Mouse (Mus musculus): ENCODE measurements around the gene Iqschfp. TPM values are rescaled to one million over a fixed set of nuclear protein-coding genes. Genes with fewer than 3 reads are reported as not detected.

Iqschfp gene
- polyA plus RNA-seq, 1 experiment, result not detected

GRCm38 (mm10) chr3:68514717-68515116 lies 622.7 kb downstream of the Iqschfp start:
- H3K27me3 ChIP-seq (ENCODE audit: control insufficient read depth, insufficient read depth, insufficient read length), result no peaks in the 10 kb centered on the region
- H3K36me3 ChIP-seq (ENCODE audit: control insufficient read depth, insufficient read depth), result peaks cover 18% of the 10 kb centered on the region
- no peak overlapping the region for H3K4me3 ChIP-seq (ENCODE audit: insufficient read depth, poor library complexity, severe bottlenecking)

GRCm38 (mm10) chr3:68516393-68517081 lies 624.5 kb downstream of the Iqschfp start:
- Histone ChIP-seq H3K36me3 (ENCODE audit: control insufficient read depth, insufficient read depth) (peaks cover 18% of the 10 kb centered on the region), H3K79me3 (ENCODE audit: low read depth) (peaks cover 55% of the 10 kb centered on the region), H3ac (ENCODE audit: control insufficient read depth, insufficient read length, low read depth) (no peak overlapping the region), H3K4me3 (ENCODE audit: insufficient read depth, poor library complexity, severe bottlenecking) (no peak overlapping the region), H3K79me2 (ENCODE audit: control insufficient read depth, insufficient read depth) (peaks cover 70% of the 10 kb centered on the region), H3K27me3 (ENCODE audit: control insufficient read depth, insufficient read depth, insufficient read length) (no peaks in the 10 kb centered on the region)
- TF ChIP-seq CTCF (IDR thresholded peaks at IDR 0.05; ENCODE audit: control insufficient read depth, insufficient read depth, insufficient read length) (no peak), FOSL1 (IDR thresholded peaks at IDR 0.05; ENCODE audit: insufficient read depth, low read length, poor library complexity, severe bottlenecking) (no peak), CEBPB (IDR thresholded peaks at IDR 0.05; ENCODE audit: low read depth) (no peak), USF1 (IDR thresholded peaks at IDR 0.05; ENCODE audit: low read depth) (no peak), MYOD1 (IDR thresholded peaks at IDR 0.05; ENCODE audit: control insufficient read depth, insufficient read length, low read depth) (no peak)

More at GRCm38 (mm10) chr3:68514717-68515116, 622.7 kb downstream of the Iqschfp start:
- TF ChIP-seq MAX (IDR thresholded peaks at IDR 0.05) (no peak), CTCF (IDR thresholded peaks at IDR 0.05; ENCODE audit: control insufficient read depth, insufficient read depth, insufficient read length) (no peak), MYOG (IDR thresholded peaks at IDR 0.05; ENCODE audit: control insufficient read depth, extremely low read depth, insufficient read length) (no peak), FOSL1 (IDR thresholded peaks at IDR 0.05; ENCODE audit: insufficient read depth, low read length, poor library complexity, severe bottlenecking) (no peak), CEBPB (IDR thresholded peaks at IDR 0.05; ENCODE audit: low read depth) (no peak), USF1 (IDR thresholded peaks at IDR 0.05; ENCODE audit: low read depth) (no peak), MYOD1 (IDR thresholded peaks at IDR 0.05; ENCODE audit: control insufficient read depth, insufficient read length, low read depth) (no peak)
- peaks cover 88% of the 10 kb centered on the region for H3K79me2 ChIP-seq (ENCODE audit: control insufficient read depth, insufficient read depth)
- H3K79me3 ChIP-seq (ENCODE audit: low read depth), result peaks cover 69% of the 10 kb centered on the region
- no peak overlapping the region for H3ac ChIP-seq (ENCODE audit: control insufficient read depth, insufficient read length, low read depth)

GRCm38 (mm10) chr3:68517236-68517635 lies 625.2 kb downstream of the Iqschfp start:
- H3ac ChIP-seq (ENCODE audit: control insufficient read depth, insufficient read length, low read depth), result no peak overlapping the region
- TF ChIP-seq CTCF (IDR thresholded peaks at IDR 0.05; ENCODE audit: control insufficient read depth, insufficient read depth, insufficient read length) (no peak), CEBPB (IDR thresholded peaks at IDR 0.05; ENCODE audit: low read depth) (no peak), MYOD1 (IDR thresholded peaks at IDR 0.05; ENCODE audit: control insufficient read depth, insufficient read length, low read depth) (no peak), USF1 (IDR thresholded peaks at IDR 0.05; ENCODE audit: low read depth) (no peak), MAX (IDR thresholded peaks at IDR 0.05) (no peak)

GRCm38 (mm10) chr3:68518041-68518440 lies 626.0 kb downstream of the Iqschfp start:
- no peak for TF ChIP-seq MYOG (IDR thresholded peaks at IDR 0.05; ENCODE audit: control insufficient read depth, extremely low read depth, insufficient read length)
- TF ChIP-seq USF1 (IDR thresholded peaks at IDR 0.05; ENCODE audit: low read depth), result no peak
- TF ChIP-seq FOSL1 (IDR thresholded peaks at IDR 0.05; ENCODE audit: insufficient read depth, low read length, poor library complexity, severe bottlenecking), result no peak
- no peak for TF ChIP-seq CTCF (IDR thresholded peaks at IDR 0.05; ENCODE audit: control insufficient read depth, insufficient read depth, insufficient read length)
- no peak for TF ChIP-seq MAX (IDR thresholded peaks at IDR 0.05)
- TF ChIP-seq CEBPB (IDR thresholded peaks at IDR 0.05; ENCODE audit: low read depth), result no peak

More at GRCm38 (mm10) chr3:68517236-68517635, 625.2 kb downstream of the Iqschfp start:
- no peaks in the 10 kb centered on the region for H3K27me3 ChIP-seq (ENCODE audit: control insufficient read depth, insufficient read depth, insufficient read length)
- H3K79me3 ChIP-seq (ENCODE audit: low read depth), result peaks cover 51% of the 10 kb centered on the region
- H3K36me3 ChIP-seq (ENCODE audit: control insufficient read depth, insufficient read depth), result peaks cover 18% of the 10 kb centered on the region
- peaks cover 63% of the 10 kb centered on the region for H3K79me2 ChIP-seq (ENCODE audit: control insufficient read depth, insufficient read depth)
- no peak overlapping the region for H3K4me3 ChIP-seq (ENCODE audit: insufficient read depth, poor library complexity, severe bottlenecking)

GRCm38 (mm10) chr3:68518586-68518985 lies 626.6 kb downstream of the Iqschfp start:
- Histone ChIP-seq H3ac (ENCODE audit: control insufficient read depth, insufficient read length, low read depth) (no peak overlapping the region), H3K79me3 (ENCODE audit: low read depth) (peaks cover 42% of the 10 kb centered on the region), H3K4me3 (ENCODE audit: insufficient read depth, poor library complexity, severe bottlenecking) (no peak overlapping the region), H3K27me3 (ENCODE audit: control insufficient read depth, insufficient read depth, insufficient read length) (no peaks in the 10 kb centered on the region), H3K79me2 (ENCODE audit: control insufficient read depth, insufficient read depth) (peaks cover 49% of the 10 kb centered on the region), H3K36me3 (ENCODE audit: control insufficient read depth, insufficient read depth) (peaks cover 18% of the 10 kb centered on the region)
- TF ChIP-seq MYOG (IDR thresholded peaks at IDR 0.05; ENCODE audit: control insufficient read depth, extremely low read depth, insufficient read length), result no peak
- no peak for TF ChIP-seq USF1 (IDR thresholded peaks at IDR 0.05; ENCODE audit: low read depth)
- no peak for TF ChIP-seq CTCF (IDR thresholded peaks at IDR 0.05; ENCODE audit: control insufficient read depth, insufficient read depth, insufficient read length)
- TF ChIP-seq FOSL1 (IDR thresholded peaks at IDR 0.05; ENCODE audit: insufficient read depth, low read length, poor library complexity, severe bottlenecking), result no peak
- TF ChIP-seq CEBPB (IDR thresholded peaks at IDR 0.05; ENCODE audit: low read depth), result no peak
- no peak for TF ChIP-seq MAX (IDR thresholded peaks at IDR 0.05)
- TF ChIP-seq MYOD1 (IDR thresholded peaks at IDR 0.05; ENCODE audit: control insufficient read depth, insufficient read length, low read depth), result no peak

More at GRCm38 (mm10) chr3:68518041-68518440, 626.0 kb downstream of the Iqschfp start:
- H3K79me2 ChIP-seq (ENCODE audit: control insufficient read depth, insufficient read depth), result peaks cover 55% of the 10 kb centered on the region
- no peak overlapping the region for H3K4me3 ChIP-seq (ENCODE audit: insufficient read depth, poor library complexity, severe bottlenecking)
- H3K27me3 ChIP-seq (ENCODE audit: control insufficient read depth, insufficient read depth, insufficient read length), result no peaks in the 10 kb centered on the region
- H3K79me3 ChIP-seq (ENCODE audit: low read depth), result peaks cover 45% of the 10 kb centered on the region
- peaks cover 18% of the 10 kb centered on the region for H3K36me3 ChIP-seq (ENCODE audit: control insufficient read depth, insufficient read depth)
- H3ac ChIP-seq (ENCODE audit: control insufficient read depth, insufficient read length, low read depth), result no peak overlapping the region

All from C2C12 (cell line).